Mouse (Mus musculus) neural tube, embryonic 14.5 days (tissue): Measurements from ENCODE around the gene Sobp. TPM values are rescaled to one million over a fixed set of nuclear protein-coding genes. Genes with fewer than 3 reads are reported as not detected.

Experiments
- ATAC-seq: fragments of 200-750 bp; cut with Nextera tagmentation; 2 replicates; pipeline ENCODE4 v1.8.0; 2017; ENCODE audit warnings: low read depth, mild to moderate bottlenecking, moderate TSS enrichment, moderate library complexity
- H3K27ac ChIP-seq: fragments of 300-500 bp; sonication (generic); 2 replicates; pipeline ENCODE4 v1.5.1; 2014; ENCODE audit warnings: low read depth, mild to moderate bottlenecking, control low read depth, low read length, moderate library complexity, mixed read lengths
- H3K27me3 ChIP-seq: fragments of 300-500 bp; sonication (generic); 2 replicates; pipeline ENCODE4 v1.6.1; 2014; ENCODE audit warnings: low read length; ENCODE audit not compliant: control insufficient read depth, insufficient read depth
- H3K36me3 ChIP-seq: fragments of 300-500 bp; sonication (generic); 2 replicates; pipeline ENCODE4 v1.6.1; 2014; ENCODE audit warnings: low read length, mixed read lengths; ENCODE audit not compliant: control insufficient read depth, insufficient read depth
- H3K4me1 ChIP-seq: fragments of 300-500 bp; sonication (generic); 2 replicates; pipeline ENCODE4 v1.6.1; 2014; ENCODE audit warnings: low read length; ENCODE audit not compliant: control insufficient read depth, insufficient read depth
- H3K4me2 ChIP-seq: fragments of 300-500 bp; sonication (generic); 2 replicates; pipeline ENCODE4 v1.6.1; 2014; ENCODE audit warnings: mild to moderate bottlenecking, low read depth, low read length, control low read depth
- H3K4me3 ChIP-seq: fragments of 300-500 bp; sonication (generic); 2 replicates; pipeline ENCODE4 v1.5.1; 2014; ENCODE audit warnings: low read depth, low read length, control low read depth, mixed read lengths
- H3K9ac ChIP-seq: fragments of 300-500 bp; sonication (generic); replicated peaks from 2 replicates; pipeline ENCODE4 v1.6.1; 2014; ENCODE audit warnings: low read depth, mild to moderate bottlenecking, control low read depth, low read length, mixed read lengths
- H3K9me3 ChIP-seq: fragments of 300-500 bp; sonication (generic); 2 replicates; pipeline ENCODE4 v1.6.1; 2016; ENCODE audit warnings: low read length; ENCODE audit not compliant: control insufficient read depth
- WGBS: fragments of 180-500 bp; shearing (Covaris S2); extraction: QIAGEN DNeasy Blood & Tissue Kit; methylation state at CpG from one replicate; pipeline ENCODE4 v1.1.7; 2014; 5-methylcytosine and 5-hydroxymethylcytosine counted together
- polyA plus RNA-seq: library from polyadenylated mRNA; unstranded; fragments of >200 nt; fragmentation: Nextera tagmentation; extraction: Ambion mirVana; gene quantifications from 2 replicates; pipeline ENCODE4 v1.2.1, GENCODE M21; 2014

The Sobp gene
- polyA plus RNA-seq, 1 experiment from 2014 or later: 17.0 TPM

DNA sequence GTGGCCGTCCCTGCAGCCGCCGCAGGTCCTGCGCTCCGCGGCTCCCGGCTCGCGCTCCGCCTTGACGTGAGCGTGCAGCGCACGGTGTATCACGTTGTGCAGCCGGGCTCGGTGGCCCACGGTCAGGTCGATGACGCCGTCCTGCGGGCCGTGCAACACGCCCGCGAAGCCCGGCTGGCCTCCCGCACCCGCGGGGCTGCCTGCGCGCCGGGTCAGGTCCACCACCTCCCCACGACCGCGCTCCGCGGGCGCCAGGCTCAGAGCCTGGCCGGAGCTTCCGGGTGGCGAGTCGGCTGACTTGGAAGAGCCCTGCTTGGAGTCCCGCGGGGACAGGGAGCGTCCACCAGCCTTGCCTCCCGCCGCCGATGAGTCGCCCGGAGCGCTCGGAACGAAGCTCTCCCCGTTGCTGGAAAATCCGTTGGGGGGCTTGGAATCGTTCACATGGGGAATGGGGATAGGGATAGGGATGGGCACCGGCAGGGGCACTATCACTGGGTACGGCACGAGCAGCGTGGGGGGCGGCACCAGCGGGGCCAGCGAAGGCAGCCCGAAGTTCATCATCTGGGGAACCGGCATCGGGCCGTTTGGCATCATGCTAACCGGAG lies 152.7 kb downstream of the Sobp start:
- peaks cover 21% of the 10 kb centered on the region for H3K4me1 ChIP-seq
- no peaks in the 10 kb centered on the region for H3K27me3 ChIP-seq
- H3K4me2 ChIP-seq: peak overlapping the region; percentile 77
- ATAC-seq: peak; percentile 73
- peak overlapping the region; percentile 41 for H3K4me3 ChIP-seq
- H3K36me3 ChIP-seq: no peaks in the 10 kb centered on the region
- WGBS: under 1% methylated on average over 48 of the region's 69 CpGs
- H3K27ac ChIP-seq: no peak overlapping the region
- H3K9ac ChIP-seq: peak overlapping the region; percentile 49
- H3K9me3 ChIP-seq: no peaks in the 10 kb centered on the region

DNA sequence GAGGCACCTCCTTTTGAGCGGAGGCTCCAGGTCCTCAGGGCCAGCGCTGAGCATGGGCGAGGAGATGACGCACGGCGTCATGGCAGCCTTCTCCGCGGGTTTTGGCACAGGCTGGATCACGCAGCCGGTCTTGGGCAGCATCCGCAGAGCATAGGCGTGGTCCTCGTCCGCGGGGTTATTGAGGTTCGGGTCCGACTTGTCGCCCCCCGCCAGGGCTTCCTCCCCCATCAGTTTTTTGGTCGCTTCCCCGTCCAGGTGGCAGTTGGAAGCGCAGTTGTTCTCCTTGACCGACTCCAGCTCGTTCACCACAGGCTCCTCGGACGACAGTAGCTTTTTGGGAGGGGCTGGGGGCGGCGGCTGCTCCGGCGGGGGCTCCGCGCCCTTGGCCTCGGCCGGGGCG lies 153.3 kb downstream of the Sobp start:
- peak overlapping the region; percentile 41 for H3K4me3 ChIP-seq
- H3K36me3 ChIP-seq: no peaks in the 10 kb centered on the region
- H3K4me2 ChIP-seq: peak overlapping the region; percentile 77
- H3K4me1 ChIP-seq: peaks cover 21% of the 10 kb centered on the region
- ATAC-seq: peak; percentile 28; the same call in 1 of the 2 replicates
- H3K27ac ChIP-seq: no peak overlapping the region
- 6% methylated on average over 35 of the region's 35 CpGs for WGBS
- no peaks in the 10 kb centered on the region for H3K27me3 ChIP-seq
- no peaks in the 10 kb centered on the region for H3K9me3 ChIP-seq
- peak overlapping the region; percentile 49 for H3K9ac ChIP-seq

DNA sequence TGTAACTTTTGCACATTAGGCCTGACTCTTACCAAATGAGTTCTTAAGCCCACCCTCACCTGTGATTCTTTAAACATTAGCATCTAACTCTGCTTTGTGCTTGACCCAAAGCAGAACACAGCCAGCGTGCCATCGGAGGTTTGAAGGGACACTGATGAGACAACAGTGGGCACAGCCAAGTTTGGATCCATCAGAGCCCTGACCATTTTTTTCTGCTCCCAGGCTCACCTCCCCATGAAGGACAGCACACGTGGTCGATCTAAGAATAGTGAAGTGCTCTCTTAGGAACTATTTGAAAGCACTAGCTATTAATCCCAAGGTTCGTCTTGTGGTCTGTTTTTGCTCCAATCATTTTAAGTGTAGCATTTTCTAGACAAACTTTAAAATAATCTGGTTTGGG lies 159.5 kb downstream of the Sobp start:
- Histone ChIP-seq H3K9ac (no peak overlapping the region), H3K9me3 (no peaks in the 10 kb centered on the region), H3K4me2 (no peak overlapping the region), H3K27ac (no peak overlapping the region), H3K4me1 (no peaks in the 10 kb centered on the region), H3K27me3 (no peaks in the 10 kb centered on the region), H3K4me3 (no peak overlapping the region), H3K36me3 (no peaks in the 10 kb centered on the region)
- ATAC-seq: no peak
- 84% methylated on average over 5 of the region's 5 CpGs for WGBS

DNA sequence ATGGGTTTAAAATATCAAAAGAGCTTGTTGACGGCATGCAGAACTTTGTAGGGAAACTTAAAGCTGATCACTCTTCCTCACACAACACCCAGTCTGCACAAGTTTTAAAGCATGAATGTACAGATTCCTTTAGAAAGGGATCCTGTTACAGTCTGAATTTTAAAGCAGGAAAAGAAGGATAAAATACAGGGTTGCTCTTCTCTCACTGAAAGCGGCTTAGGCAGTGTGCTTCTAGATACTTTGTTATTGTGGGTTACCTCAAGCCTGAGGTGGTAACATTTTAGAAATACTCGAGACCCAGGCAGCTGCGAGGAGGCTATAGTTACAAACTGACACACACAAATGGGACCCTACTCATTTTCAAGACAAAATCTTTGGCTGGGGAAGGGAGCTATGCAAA lies 160.0 kb downstream of the Sobp start:
- no peak overlapping the region for H3K4me2 ChIP-seq
- no peaks in the 10 kb centered on the region for H3K27me3 ChIP-seq
- WGBS: 94% methylated on average over 4 of the region's 4 CpGs
- no peaks in the 10 kb centered on the region for H3K36me3 ChIP-seq
- no peak overlapping the region for H3K9ac ChIP-seq
- no peaks in the 10 kb centered on the region for H3K9me3 ChIP-seq
- no peak overlapping the region for H3K4me3 ChIP-seq
- H3K27ac ChIP-seq: no peak overlapping the region
- no peaks in the 10 kb centered on the region for H3K4me1 ChIP-seq
- no peak for ATAC-seq

GRCm38 (mm10) chr10:43008116-43008515 lies 166.2 kb downstream of the Sobp start:
- H3K4me3 ChIP-seq: no peak overlapping the region
- no peaks in the 10 kb centered on the region for H3K27me3 ChIP-seq
- 0 out of 2 replicates have a peak, but pooled peaks cover under 1% of the 10 kb centered on the region for H3K4me1 ChIP-seq
- H3K4me2 ChIP-seq: no peak overlapping the region
- H3K27ac ChIP-seq: no peak overlapping the region
- WGBS: 64% methylated on average over 11 of the region's 11 CpGs
- no peak for ATAC-seq
- H3K9me3 ChIP-seq: no peaks in the 10 kb centered on the region
- no peaks in the 10 kb centered on the region for H3K36me3 ChIP-seq
- no peak overlapping the region for H3K9ac ChIP-seq

- Histone ChIP-seq H3K27ac (no peak overlapping the region), H3K4me1 (peaks cover 11% of the 10 kb centered on the region; the same call in 1 of the 2 replicates), H3K4me3 (no peak overlapping the region), H3K9me3 (no peaks in the 10 kb centered on the region), H3K9ac (no peak overlapping the region), H3K36me3 (no peaks in the 10 kb centered on the region), H3K4me2 (no peak overlapping the region), H3K27me3 (no peaks in the 10 kb centered on the region)
- WGBS: 87% methylated on average over 4 of the region's 4 CpGs
- no peak for ATAC-seq
Observed at GRCm38 (mm10) chr10:43006534-43006933, 167.8 kb downstream of the Sobp start.

GRCm38 (mm10) chr10:43005677-43006076 lies 168.7 kb downstream of the Sobp start:
- H3K4me3 ChIP-seq: no peak overlapping the region
- 85% methylated on average over 7 of the region's 7 CpGs for WGBS
- no peak overlapping the region for H3K4me2 ChIP-seq
- H3K9ac ChIP-seq: no peak overlapping the region
- no peak overlapping the region for H3K27ac ChIP-seq
- no peaks in the 10 kb centered on the region for H3K36me3 ChIP-seq
- no peak for ATAC-seq
- H3K27me3 ChIP-seq: no peaks in the 10 kb centered on the region
- H3K9me3 ChIP-seq: no peaks in the 10 kb centered on the region
- peaks cover 11% of the 10 kb centered on the region; the same call in 1 of the 2 replicates for H3K4me1 ChIP-seq

DNA sequence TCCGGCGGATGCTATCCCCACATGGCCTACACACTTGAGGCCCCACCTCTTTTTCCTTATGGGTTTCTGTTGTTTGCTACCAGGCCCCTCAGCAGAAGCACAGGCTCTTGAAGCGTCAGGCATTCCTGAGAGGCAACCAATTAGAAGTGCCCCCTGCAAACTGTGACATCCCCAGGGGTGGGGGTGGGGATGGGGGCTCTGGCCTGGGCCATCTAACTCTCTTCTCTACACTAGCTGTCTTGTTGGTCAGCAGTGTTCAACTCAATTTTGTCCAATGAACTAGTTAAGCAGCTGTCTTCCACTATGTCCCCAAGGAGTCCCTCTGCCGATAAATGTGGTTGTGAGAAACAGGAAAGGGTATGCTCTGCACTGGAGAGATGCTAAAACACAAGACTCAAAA lies 169.3 kb downstream of the Sobp start:
- no peak for ATAC-seq

GRCm38 (mm10) chr10:43004174-43004734 lies 170.1 kb downstream of the Sobp start:
- H3K4me3 ChIP-seq: no peak overlapping the region
- no peak overlapping the region for H3K4me2 ChIP-seq
- ATAC-seq: no peak
- H3K27me3 ChIP-seq: no peaks in the 10 kb centered on the region
- H3K27ac ChIP-seq: no peak overlapping the region
- no peak overlapping the region for H3K9ac ChIP-seq
- H3K4me1 ChIP-seq: peaks cover 11% of the 10 kb centered on the region; the same call in 1 of the 2 replicates
- no peaks in the 10 kb centered on the region for H3K36me3 ChIP-seq
- no peaks in the 10 kb centered on the region for H3K9me3 ChIP-seq
- whole genome bisulfite sequencing: 90% methylated on average over 16 of the region's 16 CpGs

More for the DNA sequence above, 169.3 kb downstream of the Sobp start:
- H3K36me3 ChIP-seq: no peaks in the 10 kb centered on the region
- WGBS: 81% methylated on average over 4 of the region's 4 CpGs
- H3K27me3 ChIP-seq: no peaks in the 10 kb centered on the region
- no peaks in the 10 kb centered on the region for H3K9me3 ChIP-seq
- H3K4me1 ChIP-seq: peaks cover 11% of the 10 kb centered on the region; the same call in 1 of the 2 replicates
- no peak overlapping the region for H3K9ac ChIP-seq
- no peak overlapping the region for H3K4me2 ChIP-seq
- no peak overlapping the region for H3K4me3 ChIP-seq
- H3K27ac ChIP-seq: no peak overlapping the region
